Mouse (Mus musculus) neutrophil, adult 83 days (primary cell): ENCODE results near the gene Filip1l. TPM values are rescaled to one million over a fixed set of nuclear protein-coding genes. Genes with fewer than 3 reads are reported as not detected.

Experiments used
- total RNA-seq, 2 experiments: library from RNA; stranded (reverse); gene quantifications; one replicate each; pipeline ENCODE4 v1.2.4; 2023

Gene Filip1l
- total RNA-seq = 10 to 100 TPM in 1 of 2 experiments, 1 to 10 TPM in 1; 9.7 to 11.8 TPM

DNA sequence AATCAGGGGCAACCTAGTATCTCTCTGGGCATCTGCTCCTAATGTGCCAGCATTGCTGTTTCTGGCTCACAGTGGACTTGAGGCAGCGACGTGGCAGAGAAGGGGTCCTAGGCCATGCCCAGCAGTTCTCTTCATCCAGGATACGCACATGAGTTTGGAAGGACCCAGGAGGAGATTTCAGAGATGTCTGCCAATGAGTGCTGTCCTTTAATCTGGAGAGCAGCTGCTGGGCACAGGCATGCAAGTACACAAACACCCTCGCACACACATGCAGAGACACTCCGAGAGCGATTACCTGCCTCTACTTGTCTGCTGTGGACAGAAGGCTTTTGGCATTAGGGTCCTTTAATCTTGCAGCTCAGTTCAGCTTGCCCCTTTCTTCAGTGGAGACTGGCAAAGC lies at the start of gene Filip1l:
Gene Filip1l (plus strand): TSS at position 343 of the 400 bp plus-strand sequence.

DNA sequence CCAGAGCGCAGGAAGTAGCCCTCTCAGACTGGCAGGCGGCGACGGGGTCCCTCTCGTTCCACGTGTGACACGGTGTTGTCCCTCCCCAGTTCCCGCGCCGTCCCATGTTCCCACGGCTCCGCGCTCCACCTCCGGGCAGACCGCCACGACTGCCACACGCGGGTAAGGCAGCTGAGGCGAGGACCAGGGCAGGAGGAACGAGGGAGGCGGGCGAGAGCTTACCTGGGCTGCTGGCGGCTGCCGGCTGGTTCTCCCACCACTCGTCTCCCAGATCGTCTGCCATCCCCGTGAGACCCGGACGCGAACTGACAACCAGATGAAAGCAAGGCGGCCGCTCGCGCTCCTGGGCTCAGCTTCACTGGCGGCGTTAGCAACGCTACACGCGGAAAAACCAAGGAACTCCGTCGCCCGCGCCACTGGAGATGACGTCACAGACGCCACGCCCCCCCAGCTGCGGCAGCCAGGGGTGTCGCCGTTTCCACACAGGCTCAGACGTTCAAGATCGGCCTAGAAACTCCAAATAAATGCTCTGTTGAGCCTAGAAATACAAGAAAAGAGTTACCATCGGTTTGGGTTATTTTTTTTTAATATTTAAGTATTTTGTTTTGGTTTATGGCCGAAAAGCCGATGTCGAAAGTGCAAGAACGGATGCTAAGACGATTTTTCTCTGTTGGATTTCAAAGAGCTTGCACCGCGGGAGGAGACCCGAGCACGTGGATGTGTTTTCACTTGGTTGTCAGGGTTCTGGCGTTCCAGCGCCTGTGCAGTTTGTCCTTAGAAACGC lies 253.7 kb downstream of the Filip1l start, which contains the start of gene Cmss1:
Gene Cmss1 (minus strand): TSS at position 421 of the 784 bp plus-strand sequence.

Other genes starting within 250 kb of the Filip1l start
- gene Tomm70a, start 231.4 kb upstream of the Filip1l start, total RNA-seq = 10 to 100 TPM; 16.9 to 17.8 TPM
- 10 to 100 TPM; 11.3 to 14.0 TPM for gene Nit2, start 185.8 kb upstream of the Filip1l start, total RNA-seq
- 100 to 1,000 TPM in 1 of 2 experiments, 10 to 100 TPM in 1; 87.3 to 105 TPM for gene Tbc1d23, start 121.6 kb upstream of the Filip1l start, total RNA-seq
- gene Tmem30c, start 60.2 kb upstream of the Filip1l start, total RNA-seq = not detected